Mouse (Mus musculus) midbrain, embryonic 12.5 days (tissue): Measurements from ENCODE around the gene Tbc1d10a. TPM values are rescaled to one million over a fixed set of nuclear protein-coding genes. Genes with fewer than 3 reads are reported as not detected.
A peak's percentile ranks its signal among the peaks of the same experiment; 100 is the strongest.

ENCODE experiments used
- ATAC-seq: fragments of 200-750 bp; cut with Nextera tagmentation; 2 replicates; pipeline ENCODE4 v1.8.0; 2017; ENCODE audit warnings: low read depth, moderate TSS enrichment, moderate library complexity; ENCODE audit not compliant: low FRiP score
- H3K27ac ChIP-seq: fragments of 300-500 bp; sonication (generic); replicated peaks from 2 replicates; pipeline ENCODE4 v1.5.1; 2016; ENCODE audit warnings: mild to moderate bottlenecking
- H3K27me3 ChIP-seq: fragments of 300-500 bp; sonication (generic); 2 replicates; pipeline ENCODE4 v1.6.1; 2016; ENCODE audit warnings: mild to moderate bottlenecking
- H3K36me3 ChIP-seq: fragments of 300-500 bp; sonication (generic); 2 replicates; pipeline ENCODE4 v1.6.1; 2016
- H3K4me1 ChIP-seq: fragments of 300-500 bp; sonication (generic); 2 replicates; pipeline ENCODE4 v1.6.1; 2016
- H3K4me2 ChIP-seq: fragments of 300-500 bp; sonication (generic); replicated peaks from 2 replicates; pipeline ENCODE4 v1.6.1; 2016; ENCODE audit warnings: mild to moderate bottlenecking, moderate library complexity
- H3K4me3 ChIP-seq: fragments of 300-500 bp; sonication (generic); 2 replicates; pipeline ENCODE4 v1.5.1; 2016; ENCODE audit warnings: mild to moderate bottlenecking
- H3K9ac ChIP-seq: fragments of 300-500 bp; sonication (generic); replicated peaks from 2 replicates; pipeline ENCODE4 v1.6.1; 2016; ENCODE audit warnings: mild to moderate bottlenecking, moderate library complexity
- H3K9me3 ChIP-seq: fragments of 300-500 bp; sonication (generic); 2 replicates; pipeline ENCODE4 v1.6.1; 2016; ENCODE audit warnings: mild to moderate bottlenecking
- WGBS: fragments of 180-500 bp; shearing (Covaris S2); methylation state at CpG from one replicate; pipeline ENCODE4 v1.1.7; 2016; 5-methylcytosine and 5-hydroxymethylcytosine counted together
- polyA plus RNA-seq: library from polyadenylated mRNA; unstranded; fragments of >200 nt; fragmentation: Nextera tagmentation; extraction: Ambion mirVana; gene quantifications from 2 replicates; pipeline ENCODE4 v1.2.1, GENCODE M21; 2016

The Tbc1d10a gene
- polyA plus RNA-seq, 1 experiment from 2014 or later, result 28.7 TPM

GRCm38 (mm10) chr11:4219908-4220307 lies 33.3 kb downstream of the Tbc1d10a start:
- no peak for ATAC-seq
- H3K27me3 ChIP-seq, result peaks cover 34% of the 10 kb centered on the region
- no peaks in the 10 kb centered on the region for H3K9me3 ChIP-seq
- H3K36me3 ChIP-seq, result peaks cover 3% of the 10 kb centered on the region; the same call in 1 of the 2 replicates
- no peak overlapping the region for H3K27ac ChIP-seq
- no peak overlapping the region for H3K9ac ChIP-seq
- no peak overlapping the region for H3K4me3 ChIP-seq
- no peak overlapping the region for H3K4me2 ChIP-seq
- WGBS, result 66% methylated on average over 9 of the region's 9 CpGs
- peaks cover 14% of the 10 kb centered on the region for H3K4me1 ChIP-seq

GRCm38 (mm10) chr11:4220443-4221400 lies 34.1 kb downstream of the Tbc1d10a start:
- H3K9me3 ChIP-seq, result no peaks in the 10 kb centered on the region
- WGBS, result 44% methylated on average over 28 of the region's 28 CpGs
- ATAC-seq, result peak; percentile 28; the same call in 1 of the 2 replicates

DNA sequence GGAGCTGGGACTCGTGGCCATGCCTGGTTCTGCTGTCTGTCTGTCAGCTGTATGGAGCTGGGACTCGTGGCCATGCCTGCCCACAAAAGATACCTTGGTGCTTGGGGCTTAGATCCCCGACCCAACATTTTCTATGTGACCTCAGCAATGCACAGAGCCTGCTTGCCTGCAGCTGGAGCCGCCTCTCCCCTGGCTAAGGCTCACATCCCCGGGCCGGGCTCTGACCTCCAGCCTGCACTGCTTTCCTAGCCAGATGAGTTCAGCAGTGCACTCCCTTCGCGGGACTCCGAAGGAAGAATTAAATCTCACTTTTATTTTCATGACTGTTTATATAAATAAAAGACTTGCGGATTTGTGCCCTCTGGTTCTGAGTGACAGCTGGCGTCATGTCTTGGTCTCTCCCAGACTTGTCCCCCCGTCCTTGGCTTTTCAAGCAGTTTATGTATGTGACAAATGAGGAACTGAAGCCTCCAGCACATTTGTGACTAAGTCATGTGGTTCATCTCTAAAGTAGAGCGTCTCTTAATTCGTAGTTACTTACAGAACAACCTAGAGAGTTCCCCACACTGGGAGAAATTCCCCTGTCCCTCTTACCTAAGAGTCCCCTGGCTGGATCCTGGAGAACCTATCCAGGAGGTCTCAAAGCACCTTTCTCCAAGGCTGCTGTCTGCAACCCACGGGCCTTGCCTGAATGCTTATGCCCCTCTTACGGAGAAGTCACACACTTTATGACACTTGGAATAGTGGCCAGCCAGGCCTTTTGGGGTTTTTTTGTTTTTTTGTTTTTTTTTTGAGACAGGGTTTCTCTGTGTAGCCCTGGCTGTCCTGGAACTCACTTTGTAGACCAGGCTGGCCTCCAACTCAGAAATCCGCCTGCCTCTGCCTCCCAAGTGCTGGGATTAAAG lies 35.7 kb downstream of the Tbc1d10a start:
- no peaks in the 10 kb centered on the region for H3K9me3 ChIP-seq
- WGBS, result 81% methylated on average over 17 of the region's 17 CpGs

More at GRCm38 (mm10) chr11:4220443-4221400, 34.1 kb downstream of the Tbc1d10a start:
- no peak overlapping the region for H3K27ac ChIP-seq
- H3K9ac ChIP-seq, result no peak overlapping the region
- no peak overlapping the region for H3K4me2 ChIP-seq
- peaks cover 34% of the 10 kb centered on the region for H3K27me3 ChIP-seq
- H3K4me3 ChIP-seq, result no peak overlapping the region
- H3K36me3 ChIP-seq, result no peaks in the 10 kb centered on the region
- H3K4me1 ChIP-seq, result peaks cover 14% of the 10 kb centered on the region

DNA sequence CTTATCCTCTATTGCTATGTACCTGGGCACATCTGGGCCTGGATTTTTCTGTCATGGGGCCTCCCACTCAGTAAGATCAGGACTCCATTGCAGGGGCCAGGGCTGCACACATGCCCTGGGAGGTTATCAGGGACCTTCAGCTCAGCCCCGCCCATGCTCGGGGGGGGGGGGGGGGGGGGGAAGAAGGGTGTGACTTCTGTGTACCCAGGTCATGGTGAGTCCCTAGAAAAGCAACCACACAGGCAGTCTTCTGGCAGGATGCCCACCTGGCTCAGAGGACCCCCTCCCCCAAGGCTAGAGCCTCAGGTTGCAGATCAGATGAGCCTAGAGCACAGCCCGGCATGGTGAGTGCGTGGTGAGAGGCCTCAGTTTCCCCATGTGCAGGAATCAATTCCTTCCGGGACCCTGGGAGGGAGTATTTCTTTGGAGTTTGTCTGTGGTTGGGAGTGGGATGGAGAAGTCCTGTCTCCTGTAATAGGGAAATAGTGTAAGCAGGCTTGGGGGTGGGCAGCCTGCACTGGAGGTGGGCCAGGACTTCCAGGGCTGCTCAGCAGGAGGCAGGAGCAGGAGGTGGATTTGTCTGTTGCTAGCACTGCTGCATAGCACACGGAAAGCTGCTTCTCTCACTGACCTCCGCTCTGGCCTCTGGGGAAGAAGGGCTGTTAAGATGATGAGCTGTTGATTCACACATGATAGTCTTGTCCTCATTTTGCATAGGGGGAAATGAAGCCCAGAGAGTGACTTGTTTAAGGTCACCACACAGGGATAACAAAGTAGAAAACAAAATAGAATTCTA lies 37.0 kb downstream of the Tbc1d10a start:
- Histone ChIP-seq H3K9me3 (no peaks in the 10 kb centered on the region), H3K9ac (no peak overlapping the region), H3K27ac (no peak overlapping the region), H3K4me3 (no peak overlapping the region), H3K4me1 (0 out of 2 replicates have a peak, but pooled peaks cover 7% of the 10 kb centered on the region), H3K36me3 (no peaks in the 10 kb centered on the region), H3K27me3 (peaks cover 21% of the 10 kb centered on the region), H3K4me2 (no peak overlapping the region)
- WGBS, result 22% methylated on average over 7 of the region's 7 CpGs
- no peak for ATAC-seq

More for the DNA sequence above, 35.7 kb downstream of the Tbc1d10a start:
- Histone ChIP-seq H3K36me3 (no peaks in the 10 kb centered on the region), H3K27ac (no peak overlapping the region), H3K9ac (no peak overlapping the region), H3K27me3 (peaks cover 33% of the 10 kb centered on the region), H3K4me3 (no peak overlapping the region), H3K4me1 (peaks cover 14% of the 10 kb centered on the region), H3K4me2 (no peak overlapping the region)
- ATAC-seq, result no peak

GRCm38 (mm10) chr11:4224223-4224622 lies 37.6 kb downstream of the Tbc1d10a start:
- Histone ChIP-seq H3K27me3 (peaks cover 14% of the 10 kb centered on the region), H3K36me3 (no peaks in the 10 kb centered on the region), H3K4me3 (no peak overlapping the region), H3K4me1 (0 out of 2 replicates have a peak, but pooled peaks cover 7% of the 10 kb centered on the region), H3K9ac (no peak overlapping the region), H3K4me2 (no peak overlapping the region), H3K27ac (no peak overlapping the region), H3K9me3 (no peaks in the 10 kb centered on the region)
- ATAC-seq, result no peak
- WGBS, result 65% methylated on average over 2 of the region's 2 CpGs

GRCm38 (mm10) chr11:4226569-4227325 lies 40.2 kb downstream of the Tbc1d10a start:
- Histone ChIP-seq H3K4me2 (no peak overlapping the region), H3K27me3 (peaks cover 3% of the 10 kb centered on the region; the same call in 1 of the 2 replicates), H3K9me3 (no peaks in the 10 kb centered on the region), H3K4me1 (0 out of 2 replicates have a peak, but pooled peaks cover 7% of the 10 kb centered on the region), H3K36me3 (no peaks in the 10 kb centered on the region), H3K9ac (no peak overlapping the region), H3K27ac (no peak overlapping the region), H3K4me3 (no peak overlapping the region)
- ATAC-seq, result no peak
- 82% methylated on average over 5 of the region's 5 CpGs for WGBS

DNA sequence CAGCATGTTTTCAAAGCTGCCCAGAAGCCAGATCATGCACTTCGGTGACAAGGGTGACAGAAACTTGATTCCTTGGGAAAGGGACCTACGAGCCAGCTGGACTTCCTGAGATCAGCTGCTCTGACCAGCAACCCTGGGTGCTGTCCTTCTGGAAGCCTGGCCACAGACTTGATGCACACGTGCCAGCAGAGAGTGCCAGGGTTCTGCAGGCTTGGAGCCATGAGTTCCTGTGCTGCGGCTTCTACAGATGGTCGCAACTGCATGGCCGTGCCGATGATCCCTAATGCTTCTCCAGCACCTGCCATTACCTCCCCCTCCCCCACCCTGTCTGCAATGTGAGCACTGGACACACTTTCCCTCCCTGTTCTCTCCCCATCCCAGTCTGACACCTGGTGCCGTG lies 41.9 kb downstream of the Tbc1d10a start:
- Histone ChIP-seq H3K27me3 (peaks cover 3% of the 10 kb centered on the region; the same call in 1 of the 2 replicates), H3K4me2 (no peak overlapping the region), H3K36me3 (no peaks in the 10 kb centered on the region), H3K4me1 (0 out of 2 replicates have a peak, but pooled peaks cover 7% of the 10 kb centered on the region), H3K27ac (no peak overlapping the region), H3K9ac (no peak overlapping the region), H3K9me3 (no peaks in the 10 kb centered on the region), H3K4me3 (no peak overlapping the region)
- 59% methylated on average over 8 of the region's 8 CpGs for WGBS
- ATAC-seq, result no peak

GRCm38 (mm10) chr11:4229841-4230240 lies 43.3 kb downstream of the Tbc1d10a start:
- no peaks in the 10 kb centered on the region; the same call in 1 of the 2 replicates for H3K27me3 ChIP-seq
- H3K9ac ChIP-seq, result no peak overlapping the region
- no peaks in the 10 kb centered on the region for H3K36me3 ChIP-seq
- H3K27ac ChIP-seq, result no peak overlapping the region
- H3K9me3 ChIP-seq, result no peaks in the 10 kb centered on the region
- WGBS, result 62% methylated on average over 4 of the region's 4 CpGs
- no peak overlapping the region for H3K4me3 ChIP-seq
- 0 out of 2 replicates have a peak, but pooled peaks cover 4% of the 10 kb centered on the region for H3K4me1 ChIP-seq
- H3K4me2 ChIP-seq, result no peak overlapping the region
- no peak for ATAC-seq

GRCm38 (mm10) chr11:4231435-4231834 lies 44.8 kb downstream of the Tbc1d10a start:
- Histone ChIP-seq H3K4me3 (no peak overlapping the region), H3K27ac (no peak overlapping the region), H3K9me3 (no peaks in the 10 kb centered on the region), H3K4me2 (no peak overlapping the region), H3K4me1 (peaks cover 4% of the 10 kb centered on the region; the same call in 1 of the 2 replicates), H3K9ac (no peak overlapping the region), H3K36me3 (no peaks in the 10 kb centered on the region), H3K27me3 (no peaks in the 10 kb centered on the region)
- ATAC-seq, result no peak
- 94% methylated on average over 2 of the region's 2 CpGs for WGBS

DNA sequence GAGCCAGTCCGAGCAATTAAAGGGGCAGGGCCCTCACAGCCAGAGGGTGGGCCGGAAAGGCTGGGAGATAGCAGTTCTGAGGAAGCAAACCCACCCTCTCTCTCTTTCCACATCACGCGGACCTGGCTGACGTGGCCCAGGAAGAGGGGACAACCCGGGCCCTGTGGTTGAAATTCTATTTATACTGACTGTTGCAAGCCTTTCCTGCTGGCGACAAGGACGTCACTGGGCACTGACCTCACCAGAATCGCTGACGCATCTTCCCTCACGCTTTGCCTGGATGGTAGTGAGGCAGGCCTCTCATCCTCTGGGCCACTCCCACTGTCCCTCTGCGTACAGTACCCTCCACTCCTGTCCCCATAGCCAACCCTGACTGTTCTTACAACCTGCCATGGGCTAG lies 46.1 kb downstream of the Tbc1d10a start:
- peaks cover 4% of the 10 kb centered on the region; the same call in 1 of the 2 replicates for H3K4me1 ChIP-seq
- no peak for ATAC-seq
- 74% methylated on average over 12 of the region's 12 CpGs for whole genome bisulfite sequencing

More for the DNA sequence above, 46.1 kb downstream of the Tbc1d10a start:
- H3K9ac ChIP-seq, result no peak overlapping the region
- H3K36me3 ChIP-seq, result no peaks in the 10 kb centered on the region
- H3K4me2 ChIP-seq, result no peak overlapping the region
- no peaks in the 10 kb centered on the region for H3K27me3 ChIP-seq
- H3K4me3 ChIP-seq, result no peak overlapping the region
- H3K9me3 ChIP-seq, result no peaks in the 10 kb centered on the region
- no peak overlapping the region for H3K27ac ChIP-seq
